Mouse (Mus musculus) embryonic fibroblast, embryonic 13.5 days (primary cell): ENCODE results near the gene Elmsan1.

ENCODE experiments used
- CTCF ChIP-seq: IDR thresholded peaks from 2 replicates; pipeline ENCODE4 v1.5.1; 2011; ENCODE audit warnings: mild to moderate bottlenecking, control low read depth, low read length, moderate library complexity, borderline replicate concordance; ENCODE audit not compliant: insufficient read depth
- POLR2A ChIP-seq: IDR thresholded peaks from 2 replicates; pipeline ENCODE4 v1.6.1; 2011; ENCODE audit warnings: low read depth, mild to moderate bottlenecking, control low read depth, low read length, moderate library complexity

GRCm38 (mm10) chr12:84147954-84148621 is 70.6 kb downstream of the Elmsan1 start, which contains the start of gene Pnma1:
- no peak for TF ChIP-seq CTCF
- no peak for TF ChIP-seq POLR2A
